Mouse (Mus musculus) myocyte (in vitro differentiated cells): ENCODE measurements around the gene Traf5. TPM values are rescaled to one million over a fixed set of nuclear protein-coding genes. Genes with fewer than 3 reads are reported as not detected.

Experiments used
- H3K27me3 ChIP-seq: one replicate; pipeline ENCODE4 v1.6.1; 2011; ENCODE audit not compliant: control insufficient read depth, insufficient read depth, insufficient read length
- H3K36me3 ChIP-seq: one replicate; pipeline ENCODE4 v1.6.1; 2011; ENCODE audit not compliant: control insufficient read depth, insufficient read depth
- H3K4me2 ChIP-seq: one replicate; pipeline ENCODE4 v1.6.1; 2011; ENCODE audit warnings: low read depth, control low read depth
- H3K4me3 ChIP-seq: one replicate; pipeline ENCODE4 v1.5.1; 2011; ENCODE audit warnings: mild to moderate bottlenecking, control low read depth, moderate library complexity
- H3K79me2 ChIP-seq: one replicate; pipeline ENCODE4 v1.6.1; 2011; ENCODE audit not compliant: control insufficient read depth, insufficient read depth
- H3ac ChIP-seq: one replicate; pipeline ENCODE4 v1.6.1; 2011; ENCODE audit not compliant: control insufficient read depth, insufficient read length
- CEBPB ChIP-seq: IDR thresholded peaks from 2 replicates; pipeline ENCODE4 v1.6.1; 2011; ENCODE audit warnings: mild to moderate bottlenecking, moderate library complexity; ENCODE audit not compliant: poor library complexity, insufficient read depth, severe bottlenecking
- E2F4 ChIP-seq: IDR thresholded peaks from one replicate; pipeline ENCODE4 v1.6.1; 2011; ENCODE audit warnings: mild to moderate bottlenecking, control low read depth, moderate library complexity; ENCODE audit not compliant: insufficient read depth
- MAX ChIP-seq: IDR thresholded peaks from one replicate; pipeline ENCODE4 v1.6.1; 2011; ENCODE audit warnings: low read depth, mild to moderate bottlenecking, control low read depth
- MYOD1 ChIP-seq, 3 experiments: IDR thresholded peaks; one replicate each; pipeline ENCODE4 v1.6.1; 2011; ENCODE audit warnings: control low read depth in 2 of 3, low read depth in 2 of 3, mild to moderate bottlenecking in 2 of 3, moderate library complexity in 1 of 3; ENCODE audit not compliant: insufficient read length in 2 of 3, control insufficient read depth in 1 of 3
- MYOG ChIP-seq, 3 experiments: IDR thresholded peaks; one replicate each; pipeline ENCODE4 v1.6.1; 2011; ENCODE audit warnings: control low read depth in 2 of 3, low read depth in 2 of 3, mild to moderate bottlenecking in 2 of 3; ENCODE audit not compliant: insufficient read length in 2 of 3, control insufficient read depth in 1 of 3, insufficient read depth in 1 of 3
- POLR2A ChIP-seq: IDR thresholded peaks from one replicate; pipeline ENCODE4 v1.6.1; 2011; ENCODE audit warnings: low read depth, mild to moderate bottlenecking, control low read depth, moderate library complexity; ENCODE audit not compliant: insufficient read length
- POLR2AphosphoS2 ChIP-seq: IDR thresholded peaks from one replicate; pipeline ENCODE4 v1.6.1; 2011; ENCODE audit warnings: low read depth, control low read depth; ENCODE audit not compliant: insufficient read length
- REST ChIP-seq: IDR thresholded peaks from one replicate; pipeline ENCODE4 v1.6.1; 2011; ENCODE audit warnings: mild to moderate bottlenecking, control low read depth, moderate library complexity; ENCODE audit not compliant: insufficient read depth, insufficient read length
- SRF ChIP-seq: IDR thresholded peaks from one replicate; pipeline ENCODE4 v1.6.1; 2011; ENCODE audit warnings: low read depth; ENCODE audit not compliant: control insufficient read depth, insufficient read length
- TCF12 ChIP-seq: IDR thresholded peaks from one replicate; pipeline ENCODE4 v1.6.1; 2011; ENCODE audit warnings: mild to moderate bottlenecking, control low read depth; ENCODE audit not compliant: poor library complexity, insufficient read depth, severe bottlenecking
- TCF3 ChIP-seq: IDR thresholded peaks from one replicate; pipeline ENCODE4 v1.6.1; 2011; ENCODE audit warnings: low read depth, control low read depth; ENCODE audit not compliant: insufficient read length
- USF1 ChIP-seq: IDR thresholded peaks from one replicate; pipeline ENCODE4 v1.6.1; 2011; ENCODE audit warnings: low read depth, mild to moderate bottlenecking, control low read depth, moderate library complexity
- polyA plus RNA-seq: library from polyadenylated mRNA; unstranded; fragments of >200 nt; fragmentation: generic; extraction: Trizol; gene quantifications from one replicate; pipeline ENCODE4 v1.2.1, GENCODE M21; 2012; ENCODE audit warnings: missing spikeins

The Traf5 gene
- polyA plus RNA-seq, 1 experiment, result 10.8 TPM

DNA sequence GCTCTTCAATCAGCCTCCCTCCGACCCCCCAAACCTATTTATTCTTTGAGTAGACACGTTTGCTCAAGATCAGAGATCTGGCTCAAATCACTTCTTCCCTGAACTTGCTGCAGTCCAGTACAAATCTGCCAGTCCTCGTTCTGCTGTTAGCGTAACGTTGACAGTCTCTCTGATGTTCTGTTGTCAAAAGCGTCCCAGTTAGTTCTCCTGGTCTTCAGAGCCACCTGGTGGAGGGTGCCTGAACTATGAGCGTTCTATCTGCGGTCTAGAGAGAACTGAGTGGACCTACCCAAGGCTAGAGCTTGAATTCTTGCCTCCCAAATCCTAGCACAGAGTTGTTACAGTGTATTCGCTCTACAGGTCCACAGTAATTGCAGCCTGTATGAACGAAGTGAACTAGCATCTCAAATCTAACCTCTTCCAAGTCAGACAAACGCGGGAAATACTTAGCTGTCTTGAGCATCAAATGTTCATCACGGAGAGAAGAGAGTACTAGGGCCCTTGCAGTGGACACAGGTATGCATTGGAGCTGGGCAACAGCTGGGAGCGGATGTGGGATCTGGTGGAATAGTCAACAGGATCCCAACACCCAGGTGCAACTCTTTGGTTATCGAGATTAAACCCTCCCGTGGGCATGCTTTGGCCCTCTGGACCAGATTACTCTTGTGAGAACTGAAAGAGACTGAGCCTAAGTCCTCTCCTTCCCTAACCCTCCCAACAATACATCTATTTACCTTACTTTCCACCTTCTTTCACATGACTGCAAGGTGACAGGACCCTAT is 711 bp upstream of the Traf5 start:
- Histone ChIP-seq H3K36me3 (no peaks in the 10 kb centered on the region), H3K4me2 (peak overlapping the region; percentile 100), H3K27me3 (no peaks in the 10 kb centered on the region), H3ac (peak overlapping the region; percentile 17), H3K79me2 (peaks cover 21% of the 10 kb centered on the region), H3K4me3 (peak overlapping the region; percentile 39)
- TF ChIP-seq CEBPB (no peak), USF1 (no peak), POLR2AphosphoS2 (no peak)

DNA sequence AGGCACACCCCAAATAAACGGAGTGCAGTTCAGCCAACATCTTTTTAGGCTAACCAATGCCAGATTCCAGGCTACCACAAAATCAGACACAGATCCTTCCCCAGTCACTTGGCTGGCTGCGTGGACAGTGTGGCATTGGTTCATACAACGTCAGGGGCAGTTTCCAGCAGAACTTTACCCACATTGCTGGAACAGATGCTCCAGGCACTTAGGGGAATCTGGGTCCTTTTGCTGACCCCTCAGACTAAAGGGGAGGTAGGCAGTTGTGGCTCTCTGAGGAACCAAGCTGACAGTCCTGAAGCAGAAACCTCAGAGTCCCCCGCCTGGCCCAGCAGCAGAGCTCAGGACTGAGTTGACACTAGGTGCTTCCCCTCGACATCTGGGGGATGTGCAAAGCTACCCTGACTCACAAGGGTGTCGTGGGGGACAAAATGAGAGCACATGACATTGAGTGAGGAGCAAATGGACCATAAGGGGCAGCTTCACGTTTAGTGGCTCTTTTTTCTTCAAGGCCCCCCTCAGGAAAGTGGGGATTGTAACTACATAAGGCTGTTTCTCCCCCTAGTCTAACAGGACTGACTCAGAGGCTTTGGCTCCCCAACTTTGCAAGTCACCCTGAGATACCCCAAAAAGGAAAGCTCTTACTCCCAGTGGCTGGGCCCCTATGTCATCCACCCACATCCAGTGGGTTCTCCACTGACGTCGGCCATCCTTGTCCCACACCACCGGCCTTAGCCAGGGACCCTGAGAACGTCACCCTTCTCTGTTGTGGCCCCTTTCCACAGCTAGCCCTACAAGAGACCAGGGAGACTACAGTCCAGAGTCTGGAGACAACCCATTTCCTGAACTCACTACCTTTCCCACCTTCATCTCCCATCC is 1.4 kb downstream of the Traf5 start:
- H3K4me2 ChIP-seq, result peak overlapping the region; percentile 88
- no peak overlapping the region for H3ac ChIP-seq
- H3K36me3 ChIP-seq, result no peaks in the 10 kb centered on the region
- no peaks in the 10 kb centered on the region for H3K27me3 ChIP-seq
- H3K79me2 ChIP-seq, result peaks cover 25% of the 10 kb centered on the region
- peak overlapping the region; percentile 39 for H3K4me3 ChIP-seq
- no peak for TF ChIP-seq TCF3
- no peak for TF ChIP-seq POLR2AphosphoS2
- TF ChIP-seq E2F4, result no peak
- no peak for TF ChIP-seq REST
- no peak for TF ChIP-seq TCF12
- TF ChIP-seq MYOG (IDR thresholded peaks at IDR 0.05; ENCODE audit: control insufficient read depth in 1 of 3, insufficient read depth in 1 of 3, insufficient read length in 2 of 3, low read depth in 2 of 3), result no peak
- TF ChIP-seq POLR2A, result no peak
- TF ChIP-seq MAX, result no peak
- TF ChIP-seq MYOD1 (IDR thresholded peaks at IDR 0.05; ENCODE audit: control insufficient read depth in 1 of 3, insufficient read length in 2 of 3, low read depth in 2 of 3), result no peak
- TF ChIP-seq SRF, result no peak
- no peak for TF ChIP-seq CEBPB
- TF ChIP-seq USF1, result no peak

DNA sequence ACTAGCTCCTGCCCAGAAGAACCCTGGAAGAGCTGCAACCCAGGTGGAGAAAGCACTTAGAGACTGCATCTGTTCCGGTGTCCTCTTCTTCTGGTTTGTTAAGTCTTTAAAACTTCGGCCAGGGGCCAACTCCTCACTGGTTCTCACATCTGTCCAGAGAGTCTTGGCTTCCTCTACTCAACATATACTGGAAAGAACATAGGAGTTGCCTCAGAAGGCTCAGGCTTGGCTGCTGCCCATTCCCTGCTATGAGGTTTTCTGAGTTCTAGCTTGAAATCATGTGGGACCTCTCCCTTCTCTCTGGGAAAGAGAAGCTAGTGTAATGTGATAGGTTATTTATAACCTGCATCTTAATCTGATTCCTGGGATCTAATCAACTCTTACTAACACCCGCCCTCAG is 2.1 kb downstream of the Traf5 start:
- Histone ChIP-seq H3ac (no peak overlapping the region), H3K36me3 (no peaks in the 10 kb centered on the region), H3K4me3 (no peak overlapping the region), H3K27me3 (no peaks in the 10 kb centered on the region), H3K79me2 (peaks cover 27% of the 10 kb centered on the region), H3K4me2 (peak overlapping the region; percentile 88)
- no peak for TF ChIP-seq TCF12

DNA sequence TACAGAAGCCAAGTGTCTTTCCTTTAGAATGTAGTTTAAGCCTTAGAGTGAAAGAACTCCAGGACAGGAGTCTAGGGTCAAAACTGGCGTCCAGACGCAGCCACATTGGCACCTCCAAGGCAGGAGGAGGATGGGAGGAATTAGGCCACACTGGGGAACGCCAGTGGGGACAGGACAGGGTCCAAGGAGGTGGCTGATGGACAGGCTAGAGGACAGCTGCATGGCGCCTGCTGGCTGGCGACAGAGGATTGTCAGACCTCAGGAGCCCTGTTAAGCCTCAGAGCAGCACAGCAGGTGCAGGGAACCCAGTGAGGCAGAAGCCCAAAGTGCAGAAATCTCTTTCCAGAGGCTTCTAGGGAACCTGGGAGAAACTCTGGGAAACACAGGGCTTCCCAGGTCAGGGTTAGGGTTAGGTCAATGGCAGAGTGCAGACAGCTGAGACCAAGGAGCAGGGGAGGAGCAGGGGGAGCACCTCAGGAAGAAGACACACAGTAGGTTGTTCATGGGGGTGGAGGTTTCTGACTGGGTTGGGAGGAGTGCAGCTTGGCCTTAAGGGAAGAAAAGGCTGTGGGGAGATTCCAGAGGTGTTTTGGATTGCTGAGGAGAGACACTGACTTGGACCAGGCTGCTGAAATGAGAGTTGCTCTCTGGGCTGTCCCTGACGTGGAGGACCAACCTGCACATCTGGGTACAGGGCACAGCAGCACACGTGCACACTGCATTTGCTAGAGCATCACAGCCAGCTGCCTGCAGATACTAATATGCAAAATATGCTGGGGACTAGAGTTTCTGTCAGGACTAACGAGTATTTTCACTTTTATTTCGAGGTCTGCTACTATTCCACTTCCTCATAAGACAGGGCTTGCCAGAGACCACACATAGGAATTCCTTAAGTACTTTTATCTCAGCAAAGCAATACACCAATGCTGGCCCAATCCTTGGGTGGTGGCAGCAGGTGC is 2.9 kb downstream of the Traf5 start:
- no peak overlapping the region for H3ac ChIP-seq
- H3K79me2 ChIP-seq, result peaks cover 27% of the 10 kb centered on the region
- no peak overlapping the region for H3K4me3 ChIP-seq
- peak overlapping the region; percentile 88 for H3K4me2 ChIP-seq
- H3K36me3 ChIP-seq, result no peaks in the 10 kb centered on the region
- H3K27me3 ChIP-seq, result no peaks in the 10 kb centered on the region
- peak; percentile 12 for TF ChIP-seq TCF12
- TF ChIP-seq MAX, result no peak
- peak; percentile 45 to 97 (median 82) for TF ChIP-seq MYOD1 (IDR thresholded peaks at IDR 0.05; ENCODE audit: control insufficient read depth in 1 of 3, insufficient read length in 2 of 3, low read depth in 2 of 3)
- TF ChIP-seq MYOG (IDR thresholded peaks at IDR 0.05; ENCODE audit: control insufficient read depth in 1 of 3, insufficient read depth in 1 of 3, insufficient read length in 2 of 3, low read depth in 2 of 3), result peak; percentile 82 to 92 (median 83)

DNA sequence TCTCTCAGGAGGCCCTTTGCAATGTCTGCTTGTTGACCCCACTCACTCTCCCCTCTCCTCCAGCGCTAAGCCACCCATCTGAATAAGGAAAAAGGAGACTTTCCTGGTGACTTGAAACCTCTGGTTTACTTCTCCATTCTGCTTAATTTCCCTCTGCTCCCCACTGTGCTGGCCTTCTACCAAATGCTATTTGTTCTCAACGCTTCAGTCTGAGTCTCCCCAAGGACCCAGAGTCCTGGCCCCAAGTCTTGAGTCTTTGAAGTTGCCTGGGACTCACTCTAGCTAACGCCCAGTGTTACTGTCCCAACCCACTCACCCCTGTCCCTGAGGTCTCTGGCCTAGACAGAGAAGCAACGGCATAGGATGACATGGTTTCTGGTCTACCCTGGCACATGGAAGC is 4.3 kb downstream of the Traf5 start:
- no peak for TF ChIP-seq E2F4
- TF ChIP-seq MYOD1 (IDR thresholded peaks at IDR 0.05; ENCODE audit: control insufficient read depth in 1 of 3, insufficient read length in 2 of 3, low read depth in 2 of 3), result no peak
- TF ChIP-seq POLR2A, result no peak
- TF ChIP-seq MAX, result no peak
- TF ChIP-seq TCF12, result no peak
- TF ChIP-seq MYOG (IDR thresholded peaks at IDR 0.05; ENCODE audit: control insufficient read depth in 1 of 3, insufficient read depth in 1 of 3, insufficient read length in 2 of 3, low read depth in 2 of 3), result no peak
- TF ChIP-seq CEBPB, result no peak
- no peak for TF ChIP-seq USF1
- no peak for TF ChIP-seq REST
- no peak for TF ChIP-seq SRF
- no peak for TF ChIP-seq POLR2AphosphoS2
- no peak for TF ChIP-seq TCF3
- Histone ChIP-seq H3K4me2 (no peak overlapping the region), H3ac (no peak overlapping the region), H3K27me3 (no peaks in the 10 kb centered on the region), H3K4me3 (no peak overlapping the region), H3K79me2 (peaks cover 27% of the 10 kb centered on the region), H3K36me3 (no peaks in the 10 kb centered on the region)
